Mouse (Mus musculus): Measurements from ENCODE around the gene Fosl2. TPM values are rescaled to one million over a fixed set of nuclear protein-coding genes. Genes with fewer than 3 reads are reported as not detected.

Gene Fosl2
- polyA plus RNA-seq, 1 experiment from 2014 or later, result 5.8 TPM

DNA sequence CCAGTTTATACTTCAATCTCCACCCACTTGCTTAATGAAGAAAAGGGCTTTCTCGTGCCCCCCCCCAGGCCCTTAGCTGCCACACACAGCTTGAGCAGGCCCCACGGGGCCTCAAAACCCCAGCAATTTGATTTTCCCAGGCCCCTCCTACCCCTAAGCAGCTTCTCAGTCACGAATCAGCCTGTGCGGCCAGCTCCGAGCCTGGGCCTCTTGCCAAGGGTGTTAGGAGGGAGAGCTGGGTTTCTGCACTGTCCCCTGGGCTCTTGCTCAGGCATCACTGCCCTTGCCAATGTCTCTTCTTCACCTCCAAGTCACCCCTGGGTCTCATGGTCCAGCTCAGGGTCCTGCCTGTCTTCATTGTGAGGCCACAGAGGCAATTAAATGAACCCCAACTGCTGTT lies 33.1 kb upstream of the Fosl2 start:
- WGBS, result 47% methylated on average over 5 of the region's 5 CpGs
- ATAC-seq, result no peak

DNA sequence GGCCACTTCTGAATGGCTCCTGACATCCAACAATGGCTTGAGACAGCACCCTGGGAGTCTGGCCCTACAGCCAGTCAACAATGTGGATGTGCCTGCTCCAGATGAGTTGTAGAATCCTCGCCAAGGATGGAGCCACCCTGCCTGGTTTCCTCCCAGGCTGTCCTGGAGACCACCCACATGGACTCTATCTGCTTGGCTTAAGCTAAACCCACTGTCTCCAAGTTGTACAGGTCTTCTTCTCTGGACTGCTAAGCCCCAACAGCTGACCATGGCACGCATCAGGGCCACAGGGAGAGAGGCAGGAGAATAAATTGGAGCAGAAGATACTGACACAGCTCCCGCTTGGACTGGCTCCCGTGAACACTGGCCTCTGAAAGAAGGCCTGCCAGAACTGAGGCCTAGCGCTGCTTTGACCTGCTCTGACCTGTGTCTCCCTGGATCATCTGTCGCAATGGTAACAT lies 32.6 kb upstream of the Fosl2 start:
- 77% methylated on average over 6 of the region's 6 CpGs for WGBS
- no peak for ATAC-seq

More for the DNA sequence above, 33.1 kb upstream of the Fosl2 start:
- Histone ChIP-seq H3K4me3 (ENCODE audit: low read depth, low read length) (no peak overlapping the region), H3K4me2 (replicated peaks; ENCODE audit: low read depth) (no peak overlapping the region), H3K9ac (ENCODE audit: low read depth, low read length) (no peak overlapping the region), H3K27me3 (replicated peaks; ENCODE audit: control insufficient read depth, insufficient read depth, low read length) (no peaks in the 10 kb centered on the region), H3K9me3 (ENCODE audit: control insufficient read depth) (no peaks in the 10 kb centered on the region), H3K4me1 (replicated peaks; ENCODE audit: control insufficient read depth, insufficient read depth, low read length) (peaks cover 4% of the 10 kb centered on the region; the same call in 1 of the 2 replicates), H3K27ac (ENCODE audit: low read depth, low read length) (peak overlapping the region; percentile 21; the same call in 1 of the 2 replicates), H3K36me3 (ENCODE audit: control insufficient read depth, insufficient read depth) (no peaks in the 10 kb centered on the region)
- TF ChIP-seq CTCF (IDR thresholded peaks at IDR 0.05; ENCODE audit: low read depth), result no peak

DNA sequence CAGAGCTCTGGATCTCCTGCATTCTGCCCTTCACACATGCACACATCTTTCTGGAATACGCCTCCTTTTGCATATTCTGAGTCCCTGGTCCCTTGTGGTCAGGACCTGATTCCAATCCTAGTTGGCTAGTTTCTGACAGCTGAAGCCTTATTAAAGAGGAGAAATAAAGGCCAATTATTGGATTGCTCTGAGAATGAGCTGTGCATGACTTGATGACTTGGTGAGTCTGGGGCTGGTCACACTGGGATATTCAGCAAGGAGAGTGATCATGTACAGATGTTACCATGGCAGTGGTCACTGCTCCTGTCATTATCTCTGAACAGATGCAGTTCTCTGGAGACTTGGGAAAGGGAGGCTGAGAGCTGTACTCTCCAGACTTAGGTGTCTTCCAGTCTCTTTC lies 32.1 kb upstream of the Fosl2 start:
- whole genome bisulfite sequencing, result 97% methylated on average over 1 of the region's 1 CpGs
- no peaks in the 10 kb centered on the region for H3K36me3 ChIP-seq (ENCODE audit: control insufficient read depth, insufficient read depth)
- peaks cover 4% of the 10 kb centered on the region; the same call in 1 of the 2 replicates for H3K4me1 ChIP-seq (replicated peaks; ENCODE audit: control insufficient read depth, insufficient read depth, low read length)
- no peak overlapping the region for H3K4me2 ChIP-seq (replicated peaks; ENCODE audit: low read depth)
- no peak for ATAC-seq
- TF ChIP-seq CTCF (IDR thresholded peaks at IDR 0.05; ENCODE audit: low read depth), result no peak
- H3K27ac ChIP-seq (ENCODE audit: low read depth, low read length), result no peak overlapping the region
- no peak overlapping the region for H3K4me3 ChIP-seq (ENCODE audit: low read depth, low read length)
- H3K27me3 ChIP-seq (replicated peaks; ENCODE audit: control insufficient read depth, insufficient read depth, low read length), result no peaks in the 10 kb centered on the region
- no peak overlapping the region for H3K9ac ChIP-seq (ENCODE audit: low read depth, low read length)
- no peaks in the 10 kb centered on the region for H3K9me3 ChIP-seq (ENCODE audit: control insufficient read depth)

More for the DNA sequence above, 32.6 kb upstream of the Fosl2 start:
- Histone ChIP-seq H3K4me2 (replicated peaks; ENCODE audit: low read depth) (no peak overlapping the region), H3K9ac (ENCODE audit: low read depth, low read length) (no peak overlapping the region), H3K4me1 (replicated peaks; ENCODE audit: control insufficient read depth, insufficient read depth, low read length) (peaks cover 4% of the 10 kb centered on the region; the same call in 1 of the 2 replicates), H3K4me3 (ENCODE audit: low read depth, low read length) (no peak overlapping the region), H3K27ac (ENCODE audit: low read depth, low read length) (no peak overlapping the region; the same call in 1 of the 2 replicates), H3K36me3 (ENCODE audit: control insufficient read depth, insufficient read depth) (no peaks in the 10 kb centered on the region), H3K27me3 (replicated peaks; ENCODE audit: control insufficient read depth, insufficient read depth, low read length) (no peaks in the 10 kb centered on the region), H3K9me3 (ENCODE audit: control insufficient read depth) (no peaks in the 10 kb centered on the region)
- TF ChIP-seq CTCF (IDR thresholded peaks at IDR 0.05; ENCODE audit: low read depth), result no peak

DNA sequence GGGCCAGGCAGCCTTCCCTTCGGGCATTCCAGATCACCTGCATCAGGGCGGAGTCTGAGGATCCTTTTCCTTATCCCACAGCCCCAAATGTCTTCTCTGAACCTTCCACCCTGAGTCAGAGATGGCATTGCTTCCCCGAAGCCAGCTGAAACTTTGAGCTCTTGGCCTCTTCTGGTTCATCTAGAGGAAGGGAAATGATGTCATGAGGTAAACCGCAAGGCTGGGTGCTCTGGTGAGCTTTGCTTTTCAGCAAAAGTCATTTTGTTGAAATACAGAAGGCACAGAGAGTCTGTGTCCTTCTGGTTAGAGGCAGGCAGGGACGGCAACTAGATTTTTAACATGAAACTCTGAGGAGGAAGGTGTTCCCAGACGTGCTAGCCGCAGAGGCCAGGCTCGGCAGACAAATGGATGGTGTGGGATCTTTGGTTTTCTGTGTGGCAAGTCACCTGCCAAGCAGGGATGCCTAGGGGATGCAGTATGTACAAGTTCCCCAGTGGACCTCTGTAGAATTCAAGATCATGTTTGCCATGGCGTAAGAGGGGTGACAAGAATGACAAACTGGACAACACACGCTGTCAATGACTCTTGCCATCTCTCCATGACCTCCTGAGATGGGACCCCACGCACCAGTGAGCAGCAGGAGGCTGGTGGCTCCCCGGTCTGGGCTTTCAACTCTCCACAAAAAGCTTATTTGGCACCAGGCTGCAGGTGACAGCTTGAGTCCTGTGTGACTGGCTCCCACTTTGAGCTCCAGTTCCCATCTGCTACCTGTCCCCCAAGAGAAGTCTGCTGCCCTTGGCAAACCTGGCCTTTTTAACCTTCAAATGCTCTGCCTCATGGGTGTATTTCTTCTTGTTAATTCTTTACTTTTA lies 31.2 kb upstream of the Fosl2 start:
- Histone ChIP-seq H3K9ac (ENCODE audit: low read depth, low read length) (no peak overlapping the region), H3K27ac (ENCODE audit: low read depth, low read length) (no peak overlapping the region), H3K4me3 (ENCODE audit: low read depth, low read length) (no peak overlapping the region), H3K9me3 (ENCODE audit: control insufficient read depth) (no peaks in the 10 kb centered on the region), H3K4me2 (replicated peaks; ENCODE audit: low read depth) (no peak overlapping the region), H3K4me1 (replicated peaks; ENCODE audit: control insufficient read depth, insufficient read depth, low read length) (peaks cover 4% of the 10 kb centered on the region; the same call in 1 of the 2 replicates), H3K36me3 (ENCODE audit: control insufficient read depth, insufficient read depth) (no peaks in the 10 kb centered on the region), H3K27me3 (replicated peaks; ENCODE audit: control insufficient read depth, insufficient read depth, low read length) (no peaks in the 10 kb centered on the region)
- 80% methylated on average over 12 of the region's 12 CpGs for WGBS
- no peak for TF ChIP-seq CTCF (IDR thresholded peaks at IDR 0.05; ENCODE audit: low read depth)
- ATAC-seq, result no peak

DNA sequence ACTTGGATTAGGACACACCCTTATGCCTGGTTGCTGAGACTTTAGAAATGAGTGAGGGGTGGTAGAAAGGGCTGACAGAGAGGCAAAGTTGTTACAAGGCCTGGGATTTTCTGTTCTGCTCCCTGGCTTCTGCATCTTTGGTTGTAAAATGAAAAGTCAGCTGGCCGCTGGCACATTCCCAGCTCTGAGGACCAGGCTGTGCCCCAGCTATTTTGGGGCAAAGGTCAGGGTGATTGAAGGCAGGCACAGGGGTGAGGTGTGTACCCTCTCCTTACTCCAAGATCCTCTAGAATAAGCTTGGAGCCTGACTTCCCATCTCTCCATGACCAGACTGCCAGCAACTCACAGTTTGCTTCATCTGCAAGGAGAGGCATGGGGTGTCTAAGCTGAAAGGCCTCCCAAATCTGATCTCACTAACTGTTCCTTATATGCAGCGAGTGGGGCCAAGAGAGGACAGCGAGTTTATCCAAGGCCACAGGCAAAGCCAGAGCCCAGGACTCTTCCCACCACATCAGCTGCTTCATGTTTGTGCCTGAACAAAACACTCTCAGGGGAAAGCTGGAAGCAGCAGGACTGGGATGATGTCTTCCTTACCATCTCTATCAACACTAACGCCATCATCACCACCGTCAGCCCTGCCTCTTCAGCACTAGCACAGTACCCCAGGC lies 29.0 kb upstream of the Fosl2 start:
- no peak for ATAC-seq
- TF ChIP-seq CTCF (IDR thresholded peaks at IDR 0.05; ENCODE audit: low read depth), result no peak
- Histone ChIP-seq H3K36me3 (ENCODE audit: control insufficient read depth, insufficient read depth) (no peaks in the 10 kb centered on the region), H3K9me3 (ENCODE audit: control insufficient read depth) (no peaks in the 10 kb centered on the region), H3K4me1 (replicated peaks; ENCODE audit: control insufficient read depth, insufficient read depth, low read length) (peaks cover 4% of the 10 kb centered on the region; the same call in 1 of the 2 replicates), H3K9ac (ENCODE audit: low read depth, low read length) (no peak overlapping the region), H3K4me2 (replicated peaks; ENCODE audit: low read depth) (no peak overlapping the region), H3K27me3 (replicated peaks; ENCODE audit: control insufficient read depth, insufficient read depth, low read length) (no peaks in the 10 kb centered on the region), H3K27ac (ENCODE audit: low read depth, low read length) (no peak overlapping the region), H3K4me3 (ENCODE audit: low read depth, low read length) (no peak overlapping the region)
- WGBS, result 67% methylated on average over 5 of the region's 5 CpGs

DNA sequence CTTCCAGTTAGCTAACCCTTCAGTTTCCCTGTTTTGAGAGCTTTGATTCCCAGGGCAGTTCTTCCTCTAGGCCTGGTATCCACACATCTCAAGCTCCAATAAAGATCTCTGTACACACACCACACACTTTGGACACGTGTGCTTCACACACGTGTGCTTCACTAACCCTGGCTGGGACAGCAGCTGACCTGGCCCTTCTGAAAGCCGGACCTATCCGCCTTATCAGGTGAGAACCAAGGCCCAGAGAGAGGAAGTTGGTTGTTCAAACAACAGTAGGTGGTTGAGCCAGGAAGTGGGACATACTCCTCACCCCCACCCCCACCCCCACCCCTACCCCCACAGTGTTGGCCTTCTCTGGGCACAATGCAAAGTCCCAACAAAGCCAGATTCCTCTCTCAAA lies 24.9 kb upstream of the Fosl2 start:
- H3K4me3 ChIP-seq (ENCODE audit: low read depth, low read length), result no peak overlapping the region
- H3K9me3 ChIP-seq (ENCODE audit: control insufficient read depth), result no peaks in the 10 kb centered on the region
- WGBS, result 67% methylated on average over 4 of the region's 4 CpGs
- no peak for TF ChIP-seq CTCF (IDR thresholded peaks at IDR 0.05; ENCODE audit: low read depth)
- H3K27ac ChIP-seq (ENCODE audit: low read depth, low read length), result no peak overlapping the region
- no peak overlapping the region for H3K4me2 ChIP-seq (replicated peaks; ENCODE audit: low read depth)
- ATAC-seq, result no peak
- peaks cover 4% of the 10 kb centered on the region; the same call in 1 of the 2 replicates for H3K4me1 ChIP-seq (replicated peaks; ENCODE audit: control insufficient read depth, insufficient read depth, low read length)
- H3K36me3 ChIP-seq (ENCODE audit: control insufficient read depth, insufficient read depth), result no peaks in the 10 kb centered on the region
- H3K27me3 ChIP-seq (replicated peaks; ENCODE audit: control insufficient read depth, insufficient read depth, low read length), result no peaks in the 10 kb centered on the region
- H3K9ac ChIP-seq (ENCODE audit: low read depth, low read length), result no peak overlapping the region
